Mouse (Mus musculus) G1E (cell line): Measurements from ENCODE around the gene Ggta1. TPM values are rescaled to one million over a fixed set of nuclear protein-coding genes. Genes with fewer than 3 reads are reported as not detected.
A peak's percentile ranks its signal among the peaks of the same experiment; 100 is the strongest.

Source experiments
- ATAC-seq: 2 replicates; pipeline ENCODE4 v1.8.0; 2016; ENCODE audit warnings: mild to moderate bottlenecking; ENCODE audit not compliant: insufficient number of reproducible peaks, poor library complexity, low FRiP score, severe bottlenecking; ENCODE audit errors: extremely low read depth
- DNase-seq: peaks from one replicate; pipeline ENCODE4 v3.0.0; 2012; ENCODE audit warnings: low spot score
- H3K27me3 ChIP-seq: 2 replicates; pipeline ENCODE4 v1.6.1; 2012; ENCODE audit warnings: mild to moderate bottlenecking, low read length, inconsistent platforms; ENCODE audit not compliant: insufficient read depth
- H3K36me3 ChIP-seq: replicated peaks from 2 replicates; pipeline ENCODE3; 2012; ENCODE audit warnings: mild to moderate bottlenecking, inconsistent platforms
- H3K4me1 ChIP-seq: 2 replicates; pipeline ENCODE4 v1.6.1; 2012; ENCODE audit warnings: low read depth, low read length, inconsistent platforms, mixed read lengths; ENCODE audit not compliant: insufficient read depth
- H3K4me3 ChIP-seq: 2 replicates; pipeline ENCODE4 v1.5.1; 2012; ENCODE audit warnings: low read depth, mild to moderate bottlenecking, inconsistent platforms, low read length, moderate library complexity, mixed read lengths
- H3K9me3 ChIP-seq: replicated peaks from 2 replicates; pipeline ENCODE4 v1.6.1; 2012; ENCODE audit warnings: inconsistent platforms
- CTCF ChIP-seq: IDR thresholded peaks from 2 replicates; pipeline ENCODE4 v1.5.1; 2012; ENCODE audit warnings: low read depth, low read length, inconsistent platforms, mixed read lengths
- GATA1 ChIP-seq: IDR thresholded peaks from 2 replicates; pipeline ENCODE4 v1.6.1; 2012; ENCODE audit warnings: borderline replicate concordance, low read length, inconsistent platforms, mixed read lengths
- GATA2 ChIP-seq: IDR thresholded peaks from 2 replicates; pipeline ENCODE4 v1.6.1; 2012; ENCODE audit warnings: low read depth, low read length, inconsistent platforms, borderline replicate concordance
- POLR2AphosphoS5 ChIP-seq: IDR thresholded peaks from 2 replicates; pipeline ENCODE4 v1.6.1; 2012; ENCODE audit warnings: low read depth, low read length, inconsistent platforms; ENCODE audit not compliant: insufficient replicate concordance
- TAL1 ChIP-seq: conservative IDR thresholded peaks from 2 replicates; pipeline ENCODE4 v1.6.1; 2012; ENCODE audit warnings: low read depth, low read length, inconsistent platforms, mixed read lengths
- polyA plus RNA-seq: library from polyadenylated mRNA; stranded (reverse); fragments of >175 nt; gene quantifications from 2 replicates; pipeline ENCODE4 v1.2.3, GENCODE M21; 2012
- total RNA-seq, 2 experiments: library from RNA; stranded (forward) in 1 of 2; stranded (reverse) in 1 of 2; fragments of 200-1000 nt in 1 of 2; fragments of >200 nt in 1 of 2; fragmentation: Nextera tagmentation in 1 of 2; gene quantifications; 2 replicates each; pipeline ENCODE4 v1.2.3; 2014 to 2017

The Ggta1 gene
- total and polyA plus RNA-seq, 3 experiments: 10.7 to 58.2 (median 27.2) TPM

GRCm38 (mm10) chr2:35465677-35466076, 2.6 kb upstream of the Ggta1 start:
- H3K27me3 ChIP-seq: peaks cover 5% of the 10 kb centered on the region; the same call in 1 of the 2 replicates

GRCm38 (mm10) chr2:35464548-35464947, 1.5 kb upstream of the Ggta1 start:
- Histone ChIP-seq H3K36me3 (peaks cover 3% of the 10 kb centered on the region), H3K9me3 (no peaks in the 10 kb centered on the region), H3K4me1 (peaks cover 46% of the 10 kb centered on the region), H3K4me3 (no peak overlapping the region), H3K27me3 (peaks cover 4% of the 10 kb centered on the region; the same call in 1 of the 2 replicates)
- no peak for TF ChIP-seq GATA1
- no peak for TF ChIP-seq POLR2AphosphoS5
- no peak for TF ChIP-seq CTCF
- TF ChIP-seq GATA2: no peak
- TF ChIP-seq TAL1: no peak
- ATAC-seq (no peak), DNase-seq (no peak)

More at GRCm38 (mm10) chr2:35465677-35466076, 2.6 kb upstream of the Ggta1 start:
- no peak for DNase-seq
- peaks cover 37% of the 10 kb centered on the region for H3K4me1 ChIP-seq
- no peak overlapping the region for H3K4me3 ChIP-seq
- no peaks in the 10 kb centered on the region for H3K9me3 ChIP-seq
- no peak for ATAC-seq
- H3K36me3 ChIP-seq: no peaks in the 10 kb centered on the region
- TF ChIP-seq GATA2: no peak
- TF ChIP-seq TAL1: no peak
- no peak for TF ChIP-seq GATA1
- no peak for TF ChIP-seq POLR2AphosphoS5
- TF ChIP-seq CTCF: no peak

GRCm38 (mm10) chr2:35464089-35464534, 1.1 kb upstream of the Ggta1 start:
- Histone ChIP-seq H3K4me1 (peaks cover 46% of the 10 kb centered on the region), H3K4me3 (no peak overlapping the region; the same call in 1 of the 2 replicates), H3K9me3 (no peaks in the 10 kb centered on the region), H3K36me3 (peaks cover 6% of the 10 kb centered on the region), H3K27me3 (peaks cover 4% of the 10 kb centered on the region; the same call in 1 of the 2 replicates)
- TF ChIP-seq POLR2AphosphoS5 (no peak), CTCF (no peak), GATA1 (no peak), GATA2 (no peak), TAL1 (no peak)
- no peak for ATAC-seq
- no peak for DNase-seq

- TF ChIP-seq POLR2AphosphoS5: no peak
- Histone ChIP-seq H3K4me3 (peak overlapping the region; percentile 51; the same call in 1 of the 2 replicates), H3K27me3 (peaks cover 4% of the 10 kb centered on the region; the same call in 1 of the 2 replicates), H3K9me3 (no peaks in the 10 kb centered on the region), H3K36me3 (peaks cover 10% of the 10 kb centered on the region), H3K4me1 (peaks cover 42% of the 10 kb centered on the region)
- ATAC-seq: peak; percentile 77
- DNase-seq: peak; percentile 54
Observed at GRCm38 (mm10) chr2:35463372-35464088, 499 bp upstream of the Ggta1 start.

GRCm38 (mm10) chr2:35461971-35462787, 852 bp downstream of the Ggta1 start:
- Histone ChIP-seq H3K27me3 (peaks cover 4% of the 10 kb centered on the region; the same call in 1 of the 2 replicates), H3K36me3 (peaks cover 17% of the 10 kb centered on the region), H3K4me3 (peak overlapping the region; percentile 76), H3K4me1 (peaks cover 47% of the 10 kb centered on the region), H3K9me3 (0 out of 2 replicates have a peak, but pooled peaks cover 2% of the 10 kb centered on the region)
- ATAC-seq (no peak), DNase-seq (no peak)
- TF ChIP-seq TAL1 (no peak), CTCF (no peak), GATA2 (no peak), POLR2AphosphoS5 (no peak), GATA1 (no peak)

GRCm38 (mm10) chr2:35461131-35461947, 1.7 kb downstream of the Ggta1 start:
- peak overlapping the region; percentile 76 for H3K4me3 ChIP-seq
- DNase-seq (peak; percentile 61), ATAC-seq (peak; percentile 56)
- TF ChIP-seq POLR2AphosphoS5 (no peak), CTCF (no peak), GATA2 (no peak), TAL1 (no peak), GATA1 (no peak)
- peaks cover 24% of the 10 kb centered on the region for H3K36me3 ChIP-seq
- peaks cover 4% of the 10 kb centered on the region; the same call in 1 of the 2 replicates for H3K27me3 ChIP-seq
- H3K9me3 ChIP-seq: 0 out of 2 replicates have a peak, but pooled peaks cover 2% of the 10 kb centered on the region
- H3K4me1 ChIP-seq: peaks cover 47% of the 10 kb centered on the region
